Mouse (Mus musculus) forebrain, postnatal 0 days (tissue): ENCODE results near the gene Tex33. TPM values are rescaled to one million over a fixed set of nuclear protein-coding genes. Genes with fewer than 3 reads are reported as not detected.

Experiments used
- ATAC-seq: fragments of 200-750 bp; cut with Nextera tagmentation; 2 replicates; pipeline ENCODE4 v1.8.0; 2017; ENCODE audit warnings: mild to moderate bottlenecking, moderate library complexity
- DNase-seq: peaks from one replicate; pipeline ENCODE4 v3.0.0-alpha.2; 2015
- H3K27ac ChIP-seq: fragments of 300-500 bp; sonication (generic); 2 replicates; pipeline ENCODE4 v1.5.1; 2014; ENCODE audit warnings: low read depth, mild to moderate bottlenecking, antibody characterized with exemption, low read length, moderate library complexity, mixed read lengths
- H3K27me3 ChIP-seq: fragments of 300-500 bp; sonication (generic); 2 replicates; pipeline ENCODE4 v1.6.1; 2014; ENCODE audit warnings: mild to moderate bottlenecking, low read length, mixed read lengths; ENCODE audit not compliant: insufficient read depth
- H3K36me3 ChIP-seq: fragments of 300-500 bp; sonication (generic); 2 replicates; pipeline ENCODE4 v1.6.1; 2014; ENCODE audit warnings: mild to moderate bottlenecking, moderate library complexity; ENCODE audit not compliant: insufficient read depth
- H3K4me1 ChIP-seq: fragments of 300-500 bp; sonication (generic); 2 replicates; pipeline ENCODE4 v1.6.1; 2014; ENCODE audit warnings: antibody characterized with exemption; ENCODE audit not compliant: insufficient read depth
- H3K4me2 ChIP-seq: fragments of 300-500 bp; sonication (generic); 2 replicates; pipeline ENCODE4 v1.6.1; 2014; ENCODE audit warnings: low read depth, mild to moderate bottlenecking, moderate library complexity
- H3K4me3 ChIP-seq: fragments of 300-500 bp; sonication (generic); 2 replicates; pipeline ENCODE4 v1.5.1; 2014; ENCODE audit warnings: low read depth, low read length, mixed read lengths
- H3K9ac ChIP-seq: fragments of 300-500 bp; sonication (generic); 2 replicates; pipeline ENCODE4 v1.6.1; 2014; ENCODE audit warnings: mild to moderate bottlenecking
- H3K9me3 ChIP-seq: fragments of 300-500 bp; sonication (generic); 2 replicates; pipeline ENCODE4 v1.6.1; 2016; ENCODE audit warnings: low read length
- CTCF ChIP-seq: sonication (generic); IDR thresholded peaks from 2 replicates; pipeline ENCODE4 v1.5.1; 2016; ENCODE audit warnings: antibody characterized with exemption, control low read depth, low read depth
- WGBS: fragments of 180-500 bp; shearing (Covaris S2); extraction: QIAGEN DNeasy Blood & Tissue Kit; methylation state at CpG from one replicate; pipeline ENCODE4 v1.1.7; 2014; 5-methylcytosine and 5-hydroxymethylcytosine counted together
- polyA plus RNA-seq: library from polyadenylated mRNA; unstranded; fragments of >200 nt; fragmentation: Nextera tagmentation; extraction: Ambion mirVana; gene quantifications from 2 replicates; pipeline ENCODE4 v1.2.1, GENCODE M21; 2015
- total RNA-seq: library from RNA; depleted of rRNA; stranded (reverse); fragments of >200 nt; gene quantifications from 2 replicates; pipeline ENCODE4 v1.2.3, GENCODE M21; 2014

Tex33 gene
- total and polyA plus RNA-seq, 2 experiments from 2014 or later, result not detected

DNA sequence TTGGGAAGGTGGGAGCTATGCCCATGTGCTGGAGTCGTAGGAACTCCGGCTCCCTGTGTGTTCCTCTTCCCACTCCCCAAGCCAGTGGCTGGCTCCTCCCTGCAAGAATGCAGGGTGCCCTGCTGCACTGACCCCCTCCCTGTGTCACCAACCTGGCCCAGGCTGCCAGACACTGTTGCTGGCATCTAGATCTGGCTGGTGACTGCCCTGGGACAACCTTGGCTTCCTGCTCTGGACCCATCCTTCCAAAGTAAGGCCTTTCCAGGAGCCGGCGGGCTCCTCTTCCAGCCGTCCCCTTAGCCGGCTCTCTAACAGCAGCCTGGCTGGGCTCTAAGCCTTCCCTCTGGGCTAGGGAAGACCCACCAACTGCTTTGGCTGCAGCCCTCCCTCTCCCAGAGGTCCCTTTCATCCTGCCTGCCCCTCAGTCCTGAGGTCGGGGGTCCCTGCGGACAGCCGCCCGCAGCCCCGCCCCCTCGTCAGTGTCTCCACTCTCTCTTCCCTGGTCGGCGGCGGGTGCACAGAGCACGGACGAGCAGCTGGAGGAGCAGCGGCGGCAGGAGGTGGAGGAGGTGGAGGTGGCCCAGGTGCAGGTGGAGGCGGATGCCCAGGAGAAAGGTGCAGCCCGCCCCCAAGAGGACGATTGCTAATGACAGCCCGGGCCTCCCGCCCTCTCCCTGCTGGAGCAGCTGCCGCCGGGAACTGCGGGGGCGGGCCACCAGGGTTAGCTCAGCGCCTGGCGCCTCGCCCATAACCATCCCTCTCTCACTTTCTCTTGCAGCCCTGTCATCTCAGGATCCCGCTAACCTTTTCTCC, 40.9 kb upstream of the Tex33 start:
- Histone ChIP-seq H3K4me2 (peak overlapping the region; percentile 45), H3K4me1 (peaks cover 12% of the 10 kb centered on the region; the same call in 1 of the 2 replicates), H3K9me3 (no peaks in the 10 kb centered on the region), H3K36me3 (peaks cover 31% of the 10 kb centered on the region), H3K27me3 (no peaks in the 10 kb centered on the region), H3K4me3 (peak overlapping the region; percentile 17), H3K27ac (peak overlapping the region; percentile 40; the same call in 1 of the 2 replicates), H3K9ac (peak overlapping the region; percentile 45)
- 17% methylated on average over 31 of the region's 32 CpGs for WGBS
- ATAC-seq (peak; percentile 66), DNase-seq (peak; percentile 83)
- TF ChIP-seq CTCF, result peak; percentile 38

DNA sequence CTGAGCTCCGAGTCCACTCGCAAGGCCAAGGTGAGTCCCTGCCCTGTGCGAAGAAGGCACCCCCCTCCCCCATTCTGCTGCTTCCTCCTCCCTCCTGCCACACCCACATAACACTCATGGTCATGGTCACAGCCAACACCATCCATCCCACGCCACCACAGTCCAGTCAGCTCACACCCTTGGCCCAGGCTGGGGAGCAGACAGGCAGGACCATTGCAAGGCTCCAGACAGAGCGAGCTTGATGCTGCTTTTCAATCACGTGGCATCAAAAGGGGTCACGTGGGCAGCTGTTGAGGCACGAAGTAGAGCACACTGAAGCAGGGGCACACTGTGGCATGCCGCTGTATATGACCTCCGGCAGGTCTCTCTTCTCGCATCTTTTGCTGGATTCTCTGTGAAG, 40.0 kb upstream of the Tex33 start:
- DNase-seq (no peak), ATAC-seq (no peak)
- H3K4me3 ChIP-seq, result no peak overlapping the region
- no peak for TF ChIP-seq CTCF
- H3K4me2 ChIP-seq, result no peak overlapping the region
- no peaks in the 10 kb centered on the region for H3K9me3 ChIP-seq
- no peaks in the 10 kb centered on the region for H3K27me3 ChIP-seq
- H3K27ac ChIP-seq, result no peak overlapping the region
- peaks cover 37% of the 10 kb centered on the region for H3K36me3 ChIP-seq
- H3K4me1 ChIP-seq, result peaks cover 12% of the 10 kb centered on the region; the same call in 1 of the 2 replicates
- WGBS, result 87% methylated on average over 11 of the region's 11 CpGs
- no peak overlapping the region for H3K9ac ChIP-seq

DNA sequence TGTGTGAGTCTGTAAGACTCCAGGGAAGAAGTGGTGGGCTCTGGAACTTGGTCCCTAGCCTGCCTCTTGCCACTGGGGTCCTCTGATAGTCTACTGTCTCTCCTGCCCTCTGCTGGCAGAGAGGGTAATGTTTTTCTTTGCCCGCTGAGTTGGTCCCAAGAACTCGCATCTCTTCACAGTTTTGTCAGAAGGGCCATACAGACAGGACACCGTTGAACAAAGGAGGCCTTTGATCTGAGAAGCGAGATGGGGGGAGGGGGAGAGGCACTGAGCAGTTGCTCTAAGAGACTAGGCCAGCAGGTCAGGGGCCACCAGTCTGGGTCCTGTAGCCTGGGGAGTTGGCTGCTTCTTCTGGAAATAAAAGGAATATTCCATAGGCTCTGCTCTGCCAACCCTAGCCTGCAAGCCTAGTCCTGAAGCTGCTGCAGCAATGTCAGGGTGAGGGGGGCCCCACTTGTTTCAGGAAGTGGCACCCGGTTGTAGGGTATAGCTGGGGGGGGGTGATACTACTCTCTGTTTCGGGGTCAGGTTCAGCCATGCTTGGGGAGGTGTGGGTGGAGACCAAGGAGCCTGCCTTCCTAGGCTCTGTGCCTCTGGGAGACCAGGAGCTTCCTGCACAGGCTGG, 39.3 kb upstream of the Tex33 start:
- WGBS, result 30% methylated on average over 6 of the region's 6 CpGs
- DNase-seq (peak; percentile 68), ATAC-seq (peak; percentile 10; the same call in 1 of the 2 replicates)
- no peak overlapping the region for H3K27ac ChIP-seq
- no peak overlapping the region for H3K9ac ChIP-seq
- peaks cover 37% of the 10 kb centered on the region for H3K36me3 ChIP-seq
- no peaks in the 10 kb centered on the region for H3K27me3 ChIP-seq
- H3K4me2 ChIP-seq, result no peak overlapping the region
- no peaks in the 10 kb centered on the region for H3K9me3 ChIP-seq
- TF ChIP-seq CTCF, result peak; percentile 81
- H3K4me3 ChIP-seq, result no peak overlapping the region
- H3K4me1 ChIP-seq, result peaks cover 14% of the 10 kb centered on the region; the same call in 1 of the 2 replicates

DNA sequence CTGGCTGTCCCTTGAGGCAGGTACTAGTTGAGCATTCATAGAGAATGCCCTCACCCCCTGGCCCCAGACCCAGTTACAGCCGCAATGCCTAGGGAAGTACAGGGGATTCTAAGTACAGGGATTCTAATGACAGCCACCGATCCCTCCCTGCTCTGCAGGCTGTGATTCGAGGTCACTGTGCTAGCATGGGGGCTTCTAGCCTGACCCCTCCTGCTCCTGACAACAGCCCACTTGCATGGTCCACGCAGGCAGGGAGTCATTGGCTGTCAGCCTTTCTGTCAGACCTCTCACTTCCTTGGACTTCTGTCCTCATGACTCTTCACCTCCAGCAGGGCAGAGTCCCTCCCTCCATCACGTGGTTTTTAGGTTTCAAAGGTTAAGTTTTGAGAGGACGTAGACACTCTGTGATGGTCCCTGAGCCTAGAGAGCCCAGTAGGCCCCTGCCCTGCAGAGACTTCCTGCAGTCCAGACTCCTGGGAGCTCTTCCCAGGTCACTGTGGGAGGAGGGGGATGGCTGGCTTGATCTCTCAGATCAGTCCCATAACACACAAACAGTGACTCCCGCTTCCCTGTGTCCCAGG, 35.9 kb upstream of the Tex33 start:
- H3K4me3 ChIP-seq, result no peak overlapping the region
- H3K9ac ChIP-seq, result no peak overlapping the region
- TF ChIP-seq CTCF, result no peak
- peaks cover 15% of the 10 kb centered on the region for H3K4me1 ChIP-seq
- no peaks in the 10 kb centered on the region for H3K27me3 ChIP-seq
- peaks cover 37% of the 10 kb centered on the region for H3K36me3 ChIP-seq
- DNase-seq (no peak), ATAC-seq (no peak)
- H3K4me2 ChIP-seq, result no peak overlapping the region
- no peak overlapping the region for H3K27ac ChIP-seq
- 88% methylated on average over 7 of the region's 7 CpGs for WGBS
- no peaks in the 10 kb centered on the region for H3K9me3 ChIP-seq

DNA sequence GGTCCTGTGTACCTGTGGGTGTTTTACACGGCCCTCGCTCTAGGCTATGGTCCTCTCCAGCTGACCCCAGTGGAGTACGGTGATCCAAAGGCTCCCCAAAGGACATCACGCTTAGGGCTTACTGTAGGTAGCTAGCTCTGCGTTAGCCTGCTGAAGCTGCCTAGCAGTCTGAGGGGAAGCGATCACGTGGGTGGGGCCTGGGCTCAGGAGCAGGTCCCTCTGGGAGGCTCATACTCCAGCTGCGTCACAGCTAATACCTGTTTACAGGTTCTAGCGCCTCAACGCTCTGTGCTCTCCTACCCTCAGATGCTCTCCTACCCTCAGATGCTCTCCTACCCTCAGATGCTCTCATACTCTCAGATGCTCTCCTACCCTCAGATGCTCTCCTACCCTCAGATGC, 35.2 kb upstream of the Tex33 start:
- Histone ChIP-seq H3K9ac (no peak overlapping the region), H3K27me3 (no peaks in the 10 kb centered on the region), H3K4me1 (peaks cover 12% of the 10 kb centered on the region), H3K9me3 (no peaks in the 10 kb centered on the region), H3K36me3 (peaks cover 37% of the 10 kb centered on the region), H3K27ac (no peak overlapping the region), H3K4me2 (no peak overlapping the region), H3K4me3 (no peak overlapping the region)
- no peak for TF ChIP-seq CTCF
- WGBS, result 84% methylated on average over 10 of the region's 10 CpGs
- ATAC-seq (no peak), DNase-seq (no peak)

DNA sequence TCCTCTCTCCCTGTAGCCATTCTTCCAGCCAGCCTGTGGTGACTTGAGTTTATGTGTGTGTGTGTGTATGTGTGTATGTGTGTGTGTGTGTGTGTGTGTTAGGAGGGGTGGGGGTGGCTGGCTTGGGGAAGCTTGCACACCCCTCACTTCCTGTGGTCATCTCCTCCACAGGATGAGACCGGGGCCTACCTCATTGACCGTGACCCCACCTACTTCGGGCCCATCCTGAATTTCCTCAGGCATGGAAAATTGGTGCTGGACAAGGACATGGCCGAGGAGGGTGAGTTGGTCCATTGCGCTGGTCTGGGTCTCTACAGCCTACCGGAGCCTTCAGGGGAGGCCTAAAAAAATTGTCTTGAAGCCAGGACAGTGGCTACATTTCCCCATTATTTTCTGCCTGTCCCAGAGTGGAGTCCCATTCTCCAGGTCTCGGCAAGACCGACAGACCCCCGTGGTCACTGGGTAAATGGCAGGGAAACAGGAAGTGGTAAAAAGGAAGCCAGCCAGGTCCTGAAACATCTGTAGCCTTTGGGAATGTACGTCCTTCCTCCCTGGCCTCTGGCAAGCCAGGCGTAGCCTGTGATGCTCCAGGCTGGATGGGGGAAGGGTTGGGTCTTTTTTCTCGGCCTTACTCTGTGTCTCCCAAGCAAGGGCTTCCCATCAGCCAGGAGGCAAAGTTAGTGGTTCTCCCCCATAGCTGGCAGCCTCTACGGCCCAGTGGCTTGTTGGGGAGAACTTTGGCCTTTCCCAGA, 34.3 kb upstream of the Tex33 start:
- Histone ChIP-seq H3K4me2 (peak overlapping the region; percentile 84), H3K27me3 (no peaks in the 10 kb centered on the region), H3K4me3 (peak overlapping the region; percentile 71; the same call in 1 of the 2 replicates), H3K27ac (no peak overlapping the region; the same call in 1 of the 2 replicates), H3K4me1 (peaks cover 12% of the 10 kb centered on the region), H3K9ac (0 out of 2 replicates have a peak overlapping the region, but pooled peaks have one; percentile 85), H3K9me3 (no peaks in the 10 kb centered on the region), H3K36me3 (peaks cover 29% of the 10 kb centered on the region)
- DNase-seq (no peak), ATAC-seq (no peak)
- TF ChIP-seq CTCF, result no peak
- 88% methylated on average over 13 of the region's 13 CpGs for WGBS
